Mouse (Mus musculus): ENCODE measurements around the gene Gm5148. TPM values are rescaled to one million over a fixed set of nuclear protein-coding genes. Genes with fewer than 3 reads are reported as not detected.

Gm5148 gene
- polyA plus RNA-seq, 1 experiment from 2014 or later, result 5.9 TPM

DNA sequence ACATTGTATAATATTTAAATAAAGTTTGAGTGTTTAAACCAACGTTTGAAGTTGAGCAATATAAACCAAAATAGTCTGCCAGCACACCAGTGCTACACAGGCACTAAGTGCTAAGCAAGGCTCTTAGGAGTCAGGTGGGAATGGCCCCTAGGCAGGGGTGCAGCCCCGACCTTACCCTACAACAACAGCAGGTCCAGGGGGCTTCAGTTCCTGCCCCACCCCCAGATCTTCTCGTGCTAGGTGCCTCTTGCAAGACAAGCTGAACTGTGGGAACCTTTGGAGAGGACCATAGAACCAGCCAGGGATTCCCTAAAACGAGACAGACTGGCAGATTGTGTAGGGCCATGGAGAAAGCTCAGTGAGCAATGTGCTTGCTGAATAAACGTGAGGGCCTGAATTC, 3.1 kb upstream of the Gm5148 start:
- Histone ChIP-seq H3K27ac (ENCODE audit: low read length) (no peak overlapping the region), H3K27me3 (replicated peaks; ENCODE audit: control insufficient read depth, insufficient read depth, low read length) (no peaks in the 10 kb centered on the region), H3K4me3 (ENCODE audit: low read length) (no peak overlapping the region), H3K9ac (ENCODE audit: low read depth, low read length) (no peak overlapping the region), H3K9me3 (ENCODE audit: control insufficient read depth, low read length) (no peaks in the 10 kb centered on the region), H3K4me2 (ENCODE audit: low read depth, low read length) (no peak overlapping the region), H3K36me3 (ENCODE audit: control insufficient read depth, insufficient read depth, low read length) (no peaks in the 10 kb centered on the region), H3K4me1 (ENCODE audit: control insufficient read depth, insufficient read depth, low read length) (peaks cover 46% of the 10 kb centered on the region)
- ATAC-seq, result no peak
- 70% methylated on average over 5 of the region's 5 CpGs for WGBS

DNA sequence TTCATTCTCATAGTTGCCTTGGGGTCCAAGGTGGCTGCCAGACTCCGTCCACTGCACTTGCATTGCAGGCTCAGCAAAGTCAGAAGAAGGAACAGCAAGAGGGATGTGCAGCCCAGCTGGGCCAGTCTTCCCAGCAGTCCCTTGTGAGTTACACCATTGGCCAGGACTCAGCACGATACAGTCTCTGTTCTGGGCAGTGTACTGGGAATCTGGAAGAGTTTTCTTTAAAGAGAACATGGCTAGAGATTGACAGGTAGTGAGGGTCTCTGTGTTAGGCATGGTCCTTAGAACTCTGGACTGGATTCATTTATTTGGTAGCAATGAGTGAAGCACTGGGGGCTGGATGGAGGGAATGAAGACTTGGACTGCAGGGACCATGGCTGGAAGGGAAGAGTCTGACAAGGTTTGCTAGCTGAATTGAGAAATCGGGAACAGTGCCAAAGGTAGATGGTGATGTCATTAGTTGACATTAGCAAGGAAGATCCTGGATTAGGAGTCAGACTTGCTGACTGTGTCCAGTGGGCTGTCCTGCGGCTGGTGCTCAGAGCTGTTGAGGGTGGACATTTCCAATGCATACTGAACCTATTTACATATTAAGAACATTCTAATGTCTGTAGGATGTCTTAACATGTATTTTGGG, 2.3 kb upstream of the Gm5148 start:
- Histone ChIP-seq H3K4me1 (ENCODE audit: control insufficient read depth, insufficient read depth, low read length) (peaks cover 46% of the 10 kb centered on the region), H3K4me3 (ENCODE audit: low read length) (no peak overlapping the region), H3K27ac (ENCODE audit: low read length) (no peak overlapping the region), H3K27me3 (replicated peaks; ENCODE audit: control insufficient read depth, insufficient read depth, low read length) (no peaks in the 10 kb centered on the region), H3K36me3 (ENCODE audit: control insufficient read depth, insufficient read depth, low read length) (no peaks in the 10 kb centered on the region), H3K4me2 (ENCODE audit: low read depth, low read length) (no peak overlapping the region), H3K9me3 (ENCODE audit: control insufficient read depth, low read length) (no peaks in the 10 kb centered on the region), H3K9ac (ENCODE audit: low read depth, low read length) (no peak overlapping the region)
- WGBS, result 69% methylated on average over 4 of the region's 4 CpGs
- ATAC-seq, result no peak

DNA sequence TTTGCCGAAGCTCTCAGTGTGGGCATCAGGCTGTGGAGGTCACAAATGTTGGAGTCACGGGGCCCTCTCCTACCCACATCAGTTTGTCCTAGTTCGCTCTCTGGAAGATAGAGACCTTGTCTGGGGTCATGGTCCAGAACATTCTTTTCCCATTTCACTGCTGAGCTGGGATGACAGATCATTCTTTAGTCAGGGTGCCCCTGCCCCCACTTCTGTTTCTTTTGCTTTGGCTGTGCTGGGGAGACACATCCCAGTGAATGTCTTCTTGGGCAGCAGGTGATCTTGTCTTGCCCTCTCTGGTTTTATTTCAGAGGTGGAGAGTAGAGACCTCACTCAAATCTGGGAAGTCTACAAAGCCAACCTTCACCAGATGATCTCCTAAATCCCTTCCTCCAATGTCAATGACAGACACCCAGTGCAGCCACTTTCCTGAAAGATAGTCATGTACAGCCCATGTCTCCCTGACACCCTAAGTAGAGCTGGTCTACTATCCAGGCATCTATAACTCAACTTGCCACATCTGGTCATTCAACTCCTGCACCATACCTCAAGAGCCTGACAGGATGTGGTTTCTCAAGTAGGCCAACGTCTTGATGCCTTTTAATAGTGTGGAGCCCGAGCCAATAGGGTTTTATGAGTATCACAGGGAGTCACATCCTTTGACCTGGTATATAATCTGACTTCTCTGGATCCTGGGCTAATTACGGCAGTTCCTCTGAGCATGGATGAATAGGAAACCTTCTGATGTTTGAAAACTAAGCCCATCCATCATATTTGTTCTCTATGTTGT, 851 bp upstream of the Gm5148 start:
- Histone ChIP-seq H3K27me3 (replicated peaks; ENCODE audit: control insufficient read depth, insufficient read depth, low read length) (no peaks in the 10 kb centered on the region), H3K4me2 (ENCODE audit: low read depth, low read length) (peak overlapping the region; percentile 68), H3K4me3 (ENCODE audit: low read length) (peak overlapping the region; percentile 45), H3K4me1 (ENCODE audit: control insufficient read depth, insufficient read depth, low read length) (peaks cover 46% of the 10 kb centered on the region), H3K9ac (ENCODE audit: low read depth, low read length) (peak overlapping the region; percentile 61), H3K27ac (ENCODE audit: low read length) (peak overlapping the region; percentile 96), H3K36me3 (ENCODE audit: control insufficient read depth, insufficient read depth, low read length) (no peaks in the 10 kb centered on the region), H3K9me3 (ENCODE audit: control insufficient read depth, low read length) (no peaks in the 10 kb centered on the region)
- 73% methylated on average over 6 of the region's 6 CpGs for WGBS
- ATAC-seq, result no peak

DNA sequence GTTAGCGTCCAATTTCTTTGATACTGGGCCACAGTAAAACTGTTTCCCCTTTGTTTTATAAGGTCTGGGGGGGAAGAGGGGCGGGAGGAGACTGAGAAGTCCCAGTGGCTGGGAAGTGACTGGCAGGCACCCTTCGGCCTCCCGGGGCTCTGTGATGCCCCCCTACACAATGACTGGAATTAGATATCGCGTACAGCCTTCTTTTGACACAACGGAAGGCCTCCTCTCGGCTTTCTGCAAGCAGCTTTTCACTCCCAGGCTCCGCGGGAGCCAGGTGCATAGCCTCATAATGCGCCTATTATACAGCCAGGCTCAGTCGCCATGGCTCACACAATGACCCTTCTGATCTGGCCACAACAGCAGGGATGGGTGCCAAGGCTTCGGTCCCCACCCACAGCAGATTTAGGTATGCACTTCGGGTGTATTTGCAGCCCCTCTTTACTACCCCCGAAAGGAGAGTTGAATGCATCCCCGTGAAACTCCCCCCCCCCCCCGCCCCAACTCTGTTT, 574 bp downstream of the Gm5148 start:
- Histone ChIP-seq H3K9me3 (ENCODE audit: control insufficient read depth, low read length) (no peaks in the 10 kb centered on the region), H3K4me3 (ENCODE audit: low read length) (peak overlapping the region; percentile 45), H3K9ac (ENCODE audit: low read depth, low read length) (peak overlapping the region; percentile 69), H3K27ac (ENCODE audit: low read length) (peak overlapping the region; percentile 96), H3K4me2 (ENCODE audit: low read depth, low read length) (peak overlapping the region; percentile 68), H3K27me3 (replicated peaks; ENCODE audit: control insufficient read depth, insufficient read depth, low read length) (no peaks in the 10 kb centered on the region), H3K36me3 (ENCODE audit: control insufficient read depth, insufficient read depth, low read length) (no peaks in the 10 kb centered on the region), H3K4me1 (ENCODE audit: control insufficient read depth, insufficient read depth, low read length) (peaks cover 33% of the 10 kb centered on the region)
- 10% methylated on average over 17 of the region's 17 CpGs for WGBS
- ATAC-seq, result peak; percentile 59

DNA sequence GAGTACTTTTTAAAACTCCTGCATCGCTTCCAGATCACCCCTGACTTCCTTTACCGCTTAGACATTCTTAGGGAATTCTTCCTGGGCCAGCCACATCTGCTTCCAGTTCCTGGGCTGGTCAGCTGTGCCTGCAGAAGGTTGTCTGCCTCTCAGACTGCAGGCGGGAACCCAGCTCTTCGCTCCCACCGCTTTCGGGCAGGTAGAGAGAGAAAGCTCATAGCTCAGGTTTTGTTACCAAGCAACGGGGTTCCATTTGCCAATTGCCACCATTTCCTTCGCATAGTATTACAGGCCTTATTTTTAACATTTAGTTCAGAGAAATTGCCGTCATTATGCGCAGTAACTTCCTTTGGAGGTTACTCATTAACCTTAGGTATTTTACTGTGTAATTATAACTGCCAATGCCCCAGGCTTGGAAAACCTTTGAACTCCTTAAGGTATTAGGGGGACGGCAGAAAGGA, 1.2 kb downstream of the Gm5148 start:
- Histone ChIP-seq H3K9me3 (ENCODE audit: control insufficient read depth, low read length) (no peaks in the 10 kb centered on the region), H3K4me1 (ENCODE audit: control insufficient read depth, insufficient read depth, low read length) (peaks cover 27% of the 10 kb centered on the region), H3K4me3 (ENCODE audit: low read length) (peak overlapping the region; percentile 45), H3K27me3 (replicated peaks; ENCODE audit: control insufficient read depth, insufficient read depth, low read length) (no peaks in the 10 kb centered on the region), H3K9ac (ENCODE audit: low read depth, low read length) (peak overlapping the region; percentile 69), H3K27ac (ENCODE audit: low read length) (peak overlapping the region; percentile 96), H3K4me2 (ENCODE audit: low read depth, low read length) (peak overlapping the region; percentile 68), H3K36me3 (ENCODE audit: control insufficient read depth, insufficient read depth, low read length) (no peaks in the 10 kb centered on the region)
- WGBS, result 23% methylated on average over 11 of the region's 11 CpGs
- peak; percentile 72 for ATAC-seq

DNA sequence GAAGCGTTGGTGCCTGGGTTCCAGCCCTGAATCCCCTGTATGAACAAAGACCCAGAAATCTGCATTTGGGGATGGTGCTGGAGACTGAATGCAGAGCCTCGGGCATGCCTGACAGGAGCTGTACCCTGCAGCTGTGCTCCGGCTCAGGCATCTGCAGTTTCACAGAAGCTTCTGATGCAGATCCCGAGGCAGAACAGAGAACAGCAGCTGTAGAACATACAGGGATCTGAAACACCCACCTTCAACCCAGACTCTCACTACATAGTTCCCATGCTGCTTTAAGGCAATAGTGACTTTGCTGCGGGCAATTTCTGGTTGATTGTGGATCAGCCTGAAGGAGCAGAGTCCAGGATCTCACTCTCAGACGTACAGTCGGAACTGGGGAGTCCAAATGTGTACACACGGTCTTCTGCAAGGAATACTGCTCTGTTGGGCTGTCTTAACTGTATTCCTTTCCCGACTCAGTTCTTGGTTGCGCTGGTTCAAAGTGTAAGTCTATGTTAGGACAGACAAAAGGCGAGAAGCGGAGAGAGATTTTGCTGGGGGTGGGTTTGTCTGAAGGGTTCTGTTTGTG, 1.7 kb downstream of the Gm5148 start:
- Histone ChIP-seq H3K36me3 (ENCODE audit: control insufficient read depth, insufficient read depth, low read length) (no peaks in the 10 kb centered on the region), H3K4me2 (ENCODE audit: low read depth, low read length) (peak overlapping the region; percentile 68), H3K9ac (ENCODE audit: low read depth, low read length) (peak overlapping the region; percentile 69), H3K27ac (ENCODE audit: low read length) (peak overlapping the region; percentile 96), H3K27me3 (replicated peaks; ENCODE audit: control insufficient read depth, insufficient read depth, low read length) (no peaks in the 10 kb centered on the region), H3K4me1 (ENCODE audit: control insufficient read depth, insufficient read depth, low read length) (peaks cover 24% of the 10 kb centered on the region), H3K9me3 (ENCODE audit: control insufficient read depth, low read length) (no peaks in the 10 kb centered on the region), H3K4me3 (ENCODE audit: low read length) (peak overlapping the region; percentile 45)
- peak; percentile 42 for ATAC-seq
- whole genome bisulfite sequencing, result 46% methylated on average over 12 of the region's 12 CpGs

DNA sequence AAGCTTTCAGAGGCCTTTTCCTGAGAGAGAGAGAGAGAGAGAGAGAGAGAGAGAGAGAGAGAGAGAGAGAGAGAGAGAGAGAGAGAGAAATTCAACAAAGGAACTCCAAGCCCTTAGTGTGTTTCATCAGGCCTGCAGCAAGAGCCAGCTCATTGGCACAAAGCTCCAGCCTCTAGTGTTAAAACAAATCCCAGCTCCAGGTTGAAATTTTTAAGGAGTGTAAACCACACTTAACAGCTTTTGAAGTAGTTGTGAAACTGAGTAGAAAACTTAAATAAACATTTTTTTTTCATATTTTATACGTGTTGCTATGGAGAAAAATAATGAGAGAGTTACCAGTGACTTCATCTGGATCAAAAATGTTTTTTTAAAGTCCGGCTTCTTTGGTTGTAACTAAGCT, 7.3 kb downstream of the Gm5148 start:
- Histone ChIP-seq H3K36me3 (ENCODE audit: control insufficient read depth, insufficient read depth, low read length) (no peaks in the 10 kb centered on the region), H3K4me2 (ENCODE audit: low read depth, low read length) (no peak overlapping the region), H3K9ac (ENCODE audit: low read depth, low read length) (no peak overlapping the region), H3K4me1 (ENCODE audit: control insufficient read depth, insufficient read depth, low read length) (peaks cover under 1% of the 10 kb centered on the region; the same call in 1 of the 2 replicates), H3K27ac (ENCODE audit: low read length) (no peak overlapping the region), H3K4me3 (ENCODE audit: low read length) (no peak overlapping the region), H3K27me3 (replicated peaks; ENCODE audit: control insufficient read depth, insufficient read depth, low read length) (no peaks in the 10 kb centered on the region), H3K9me3 (ENCODE audit: control insufficient read depth, low read length) (no peaks in the 10 kb centered on the region)
- no peak for ATAC-seq
- 69% methylated on average over 2 of the region's 2 CpGs for WGBS

DNA sequence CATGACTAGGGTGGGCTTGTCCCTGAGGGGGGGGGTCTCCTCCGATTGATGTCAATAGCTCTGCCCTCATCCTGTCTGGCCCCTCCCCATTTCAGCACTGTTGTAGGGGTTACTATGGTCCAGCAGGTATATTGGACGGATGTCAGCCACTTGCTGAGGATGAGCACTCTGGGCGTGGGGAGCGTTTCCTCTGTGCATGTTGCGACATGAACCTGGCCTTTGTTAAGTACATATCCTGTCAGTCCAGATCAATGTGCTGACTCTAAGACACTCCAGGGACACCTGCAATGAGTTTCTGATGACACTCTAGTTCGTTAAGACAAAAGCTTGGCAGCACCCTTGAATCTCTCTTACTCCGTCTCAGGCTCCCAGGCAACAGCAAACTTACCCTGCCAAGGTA, 8.6 kb downstream of the Gm5148 start:
- no peak overlapping the region for H3K9ac ChIP-seq (ENCODE audit: low read depth, low read length)
- no peak overlapping the region for H3K4me3 ChIP-seq (ENCODE audit: low read length)
- H3K36me3 ChIP-seq (ENCODE audit: control insufficient read depth, insufficient read depth, low read length), result no peaks in the 10 kb centered on the region
- no peak overlapping the region for H3K27ac ChIP-seq (ENCODE audit: low read length)
- no peak overlapping the region for H3K4me2 ChIP-seq (ENCODE audit: low read depth, low read length)
- 0 out of 2 replicates have a peak, but pooled peaks have one; percentile 36 for ATAC-seq
- H3K4me1 ChIP-seq (ENCODE audit: control insufficient read depth, insufficient read depth, low read length), result peaks cover 4% of the 10 kb centered on the region; the same call in 1 of the 2 replicates
- H3K27me3 ChIP-seq (replicated peaks; ENCODE audit: control insufficient read depth, insufficient read depth, low read length), result no peaks in the 10 kb centered on the region
- 75% methylated on average over 7 of the region's 7 CpGs for WGBS
- H3K9me3 ChIP-seq (ENCODE audit: control insufficient read depth, low read length), result no peaks in the 10 kb centered on the region

DNA sequence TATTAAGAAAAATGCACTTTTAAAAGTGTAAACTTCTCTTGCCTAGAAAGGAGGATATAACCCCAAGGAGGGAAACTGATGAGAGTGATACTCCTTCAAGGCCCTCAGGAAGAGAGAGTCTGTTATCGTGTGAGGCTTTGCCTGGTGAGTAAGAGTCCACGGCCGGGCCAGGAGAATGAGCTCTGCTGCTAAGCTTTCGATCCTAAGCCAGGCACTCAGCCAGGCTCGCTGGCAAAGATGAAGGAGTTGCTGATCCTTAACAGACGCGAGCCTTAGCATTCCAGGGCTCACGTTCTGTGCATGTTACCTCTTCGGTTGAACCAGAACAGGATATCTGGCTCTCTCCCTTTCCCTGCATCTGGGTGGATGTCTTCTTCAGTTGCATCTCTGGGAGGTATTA, 11.8 kb downstream of the Gm5148 start:
- Histone ChIP-seq H3K27me3 (replicated peaks; ENCODE audit: control insufficient read depth, insufficient read depth, low read length) (no peaks in the 10 kb centered on the region), H3K4me3 (ENCODE audit: low read length) (no peak overlapping the region), H3K27ac (ENCODE audit: low read length) (peak overlapping the region; percentile 23; the same call in 1 of the 2 replicates), H3K9ac (ENCODE audit: low read depth, low read length) (no peak overlapping the region), H3K4me1 (ENCODE audit: control insufficient read depth, insufficient read depth, low read length) (peaks cover 4% of the 10 kb centered on the region; the same call in 1 of the 2 replicates), H3K36me3 (ENCODE audit: control insufficient read depth, insufficient read depth, low read length) (no peaks in the 10 kb centered on the region), H3K9me3 (ENCODE audit: control insufficient read depth, low read length) (no peaks in the 10 kb centered on the region), H3K4me2 (ENCODE audit: low read depth, low read length) (no peak overlapping the region)
- WGBS, result 38% methylated on average over 9 of the region's 9 CpGs
- ATAC-seq, result peak; percentile 62
